Mouse (Mus musculus): ENCODE results near the gene Hikeshi.

The Hikeshi gene

GRCm38 (mm10) chr7:89940571-89941463, at the start of gene Hikeshi:
TSS of gene Hikeshi (minus strand) at chr7:89941204.
- peak; percentile 99 for DNase-seq (ENCODE audit: extremely low read depth, low read depth)

GRCm38 (mm10) chr7:89984421-89984820, 43.4 kb upstream of the Hikeshi start:
- DNase-seq (ENCODE audit: extremely low read depth, low read depth) = no peak

- no peak for DNase-seq (ENCODE audit: extremely low read depth, low read depth)
Observed at GRCm38 (mm10) chr7:89983441-89983840, 42.4 kb upstream of the Hikeshi start.

GRCm38 (mm10) chr7:89981557-89981956, 40.6 kb upstream of the Hikeshi start:
- DNase-seq (ENCODE audit: extremely low read depth, low read depth) = no peak

GRCm38 (mm10) chr7:89980485-89981422, 39.8 kb upstream of the Hikeshi start, which contains the start of gene Eed:
TSS of gene Eed (minus strand) at chr7:89980983.
- peak; percentile 82 for DNase-seq (ENCODE audit: extremely low read depth, low read depth)

GRCm38 (mm10) chr7:89980133-89980484, 39.1 kb upstream of the Hikeshi start:
- no peak for DNase-seq (ENCODE audit: extremely low read depth, low read depth)

GRCm38 (mm10) chr7:89979432-89980130, 38.6 kb upstream of the Hikeshi start:
- DNase-seq (ENCODE audit: extremely low read depth, low read depth) = peak; percentile 46

- DNase-seq (ENCODE audit: extremely low read depth, low read depth) = no peak
Observed at GRCm38 (mm10) chr7:89976796-89977195, 35.8 kb upstream of the Hikeshi start.

- DNase-seq (ENCODE audit: extremely low read depth, low read depth) = no peak
Observed at GRCm38 (mm10) chr7:89975571-89975970, 34.6 kb upstream of the Hikeshi start.

GRCm38 (mm10) chr7:89967235-89967634, 26.2 kb upstream of the Hikeshi start:
- DNase-seq (ENCODE audit: extremely low read depth, low read depth) = no peak

GRCm38 (mm10) chr7:89966771-89967170, 25.8 kb upstream of the Hikeshi start:
- DNase-seq (ENCODE audit: extremely low read depth, low read depth) = no peak

GRCm38 (mm10) chr7:89963135-89963534, 22.1 kb upstream of the Hikeshi start:
- DNase-seq (ENCODE audit: extremely low read depth, low read depth) = no peak

- DNase-seq (ENCODE audit: extremely low read depth, low read depth) = no peak
Observed at GRCm38 (mm10) chr7:89957300-89957699, 16.3 kb upstream of the Hikeshi start.

GRCm38 (mm10) chr7:89954261-89954660, 13.3 kb upstream of the Hikeshi start:
- DNase-seq (ENCODE audit: extremely low read depth, low read depth) = no peak

GRCm38 (mm10) chr7:89949403-89949802, 8.4 kb upstream of the Hikeshi start:
- no peak for DNase-seq (ENCODE audit: extremely low read depth, low read depth)

- no peak for DNase-seq (ENCODE audit: extremely low read depth, low read depth)
Observed at GRCm38 (mm10) chr7:89948026-89948425, 7.0 kb upstream of the Hikeshi start.

GRCm38 (mm10) chr7:89939497-89940353, 1.3 kb downstream of the Hikeshi start:
- no peak for DNase-seq (ENCODE audit: extremely low read depth, low read depth)

GRCm38 (mm10) chr7:89923441-89924180, 17.4 kb downstream of the Hikeshi start:
- DNase-seq (ENCODE audit: extremely low read depth, low read depth) = no peak

- DNase-seq (ENCODE audit: extremely low read depth, low read depth) = no peak
Observed at GRCm38 (mm10) chr7:89917776-89918175, 23.2 kb downstream of the Hikeshi start.

- DNase-seq (ENCODE audit: extremely low read depth, low read depth) = no peak
Observed at GRCm38 (mm10) chr7:89916711-89917110, 24.3 kb downstream of the Hikeshi start.
